Mouse (Mus musculus): ENCODE data around the gene Adamtsl2.

DNA sequence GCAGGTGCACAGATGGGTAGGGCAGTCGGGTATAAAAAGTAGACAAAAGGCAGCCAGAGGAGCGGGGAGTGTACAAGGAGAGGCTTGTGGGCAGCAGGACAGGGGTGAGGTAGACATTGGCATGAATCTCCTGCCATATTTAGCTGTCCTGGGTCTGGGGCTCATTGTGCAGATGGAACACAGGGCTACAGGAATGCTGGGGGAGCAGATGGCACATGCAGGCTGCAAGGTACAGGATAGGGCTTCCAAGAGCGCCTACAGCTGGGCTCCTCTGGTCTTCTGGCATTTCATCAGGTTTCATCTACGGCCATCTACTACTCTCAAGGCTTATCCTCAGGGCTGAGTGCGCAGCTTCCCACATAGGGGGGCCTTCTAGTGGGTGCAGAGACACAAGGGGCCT lies 29.9 kb downstream of the Adamtsl2 start:
- no peak for TF ChIP-seq CTCF (IDR thresholded peaks at IDR 0.05; ENCODE audit: control insufficient read depth, insufficient read depth, low read length)
- TF ChIP-seq POLR2A (IDR thresholded peaks at IDR 0.05; ENCODE audit: borderline replicate concordance, control insufficient read depth, low read depth, low read length), result no peak

Data from bone marrow, adult 2 months (tissue).